Mouse (Mus musculus) small intestine, adult 2 months (tissue): ENCODE data around the gene 1810009A15Rik.

Source experiments
- CTCF ChIP-seq: fragments of 200-500 bp; IDR thresholded peaks from 2 replicates; pipeline ENCODE4 v1.5.1; 2012; ENCODE audit warnings: low read depth, mild to moderate bottlenecking, control low read depth, inconsistent platforms, low read length, moderate library complexity, mixed read lengths; ENCODE audit not compliant: insufficient replicate concordance, insufficient read length; ENCODE audit errors: extremely low read depth
- POLR2A ChIP-seq: fragments of 200-500 bp; IDR thresholded peaks from 2 replicates; pipeline ENCODE4 v1.6.1; 2012; ENCODE audit warnings: low read depth, mild to moderate bottlenecking, control low read depth, inconsistent platforms, low read length, moderate library complexity

- no peak for TF ChIP-seq CTCF
- no peak for TF ChIP-seq POLR2A
These were observed 36.3 kb upstream of the 1810009A15Rik start for GRCm38 (mm10) chr19:8852236-8852928.
